Mouse (Mus musculus): ENCODE data around the gene Snx17.

DNA sequence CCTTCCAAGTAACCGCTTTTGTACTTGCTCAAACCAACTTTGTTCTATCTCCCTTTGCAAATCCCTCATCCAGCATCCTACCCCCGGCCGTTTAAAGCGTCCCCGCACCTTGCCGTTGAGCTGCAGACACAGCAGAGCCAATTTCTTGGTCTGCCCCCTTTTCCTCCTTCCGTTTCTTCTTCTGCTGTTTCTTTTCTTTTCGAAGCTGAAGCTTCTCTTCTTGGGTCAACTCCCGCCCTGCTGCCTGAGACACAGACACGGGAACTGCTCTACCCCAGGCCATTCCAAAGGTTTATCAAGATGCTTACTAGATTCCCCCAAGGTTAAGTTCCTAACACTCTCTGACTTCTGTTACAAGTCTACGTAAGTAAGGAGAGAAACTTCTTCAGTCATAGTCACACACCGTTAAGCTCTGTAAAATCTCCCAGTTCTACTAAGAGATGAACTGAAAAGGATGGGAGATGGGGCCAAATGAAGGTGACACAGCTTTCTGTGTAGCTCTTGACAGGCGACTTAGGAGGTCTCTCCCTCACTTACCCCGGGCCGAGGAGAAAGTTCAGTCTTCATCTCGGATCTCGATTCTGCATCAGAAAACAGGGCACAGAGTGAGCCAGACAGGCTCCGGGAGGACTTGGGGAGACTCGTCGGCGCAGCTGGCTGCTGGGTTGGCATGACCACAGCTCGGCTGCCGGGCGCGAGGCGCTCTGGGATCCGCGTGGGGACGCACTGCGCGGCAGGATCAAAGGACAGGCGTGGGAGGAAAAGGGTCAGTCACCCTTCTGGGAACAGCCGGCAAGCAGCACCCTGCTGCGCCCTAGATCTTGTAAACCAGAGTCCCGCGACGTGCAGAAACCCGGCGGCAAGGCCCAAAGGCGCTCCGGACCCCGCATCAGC is 735 bp upstream of the Snx17 start:
- TF ChIP-seq CTCF (IDR thresholded peaks at IDR 0.05; ENCODE audit: control insufficient read depth, insufficient read depth, insufficient replicate concordance, low read depth, low read length), result no peak
- TF ChIP-seq POLR2A (IDR thresholded peaks at IDR 0.05; ENCODE audit: control insufficient read depth, low read depth, low read length), result no peak
